Mouse (Mus musculus): Measurements from ENCODE around the gene Afap1.

Gene Afap1

GRCm38 (mm10) chr5:35897147-35897546, 4.0 kb downstream of the Afap1 start:
- DNase-seq (ENCODE audit: low read depth, low spot score), result no peak

- DNase-seq (ENCODE audit: low read depth, low spot score), result no peak
Measured at GRCm38 (mm10) chr5:35898114-35898513, 5.0 kb downstream of the Afap1 start.

GRCm38 (mm10) chr5:35898994-35899393, 5.9 kb downstream of the Afap1 start:
- DNase-seq (ENCODE audit: low read depth, low spot score), result no peak

- DNase-seq (ENCODE audit: low read depth, low spot score), result no peak
Measured at GRCm38 (mm10) chr5:35900401-35901225, 7.5 kb downstream of the Afap1 start.

- DNase-seq (ENCODE audit: low read depth, low spot score), result no peak
Measured at GRCm38 (mm10) chr5:35901226-35901809, 8.2 kb downstream of the Afap1 start.

GRCm38 (mm10) chr5:35903456-35903855, 10.3 kb downstream of the Afap1 start:
- DNase-seq (ENCODE audit: low read depth, low spot score), result no peak

- DNase-seq (ENCODE audit: low read depth, low spot score), result no peak
Measured at GRCm38 (mm10) chr5:35905283-35905682, 12.2 kb downstream of the Afap1 start.

GRCm38 (mm10) chr5:35907090-35907489, 14.0 kb downstream of the Afap1 start:
- no peak for DNase-seq (ENCODE audit: low read depth, low spot score)

- no peak for DNase-seq (ENCODE audit: low read depth, low spot score)
Measured at GRCm38 (mm10) chr5:35907633-35908426, 14.7 kb downstream of the Afap1 start.

GRCm38 (mm10) chr5:35908626-35909443, 15.7 kb downstream of the Afap1 start:
- DNase-seq (ENCODE audit: low read depth, low spot score), result no peak

GRCm38 (mm10) chr5:35915629-35916300, 22.6 kb downstream of the Afap1 start:
- no peak for DNase-seq (ENCODE audit: low read depth, low spot score)

GRCm38 (mm10) chr5:35916666-35917065, 23.5 kb downstream of the Afap1 start:
- DNase-seq (ENCODE audit: low read depth, low spot score), result no peak

- DNase-seq (ENCODE audit: low read depth, low spot score), result no peak
Measured at GRCm38 (mm10) chr5:35918387-35918786, 25.3 kb downstream of the Afap1 start.

- DNase-seq (ENCODE audit: low read depth, low spot score), result no peak
Measured at GRCm38 (mm10) chr5:35920076-35920475, 27.0 kb downstream of the Afap1 start.

GRCm38 (mm10) chr5:35920557-35920956, 27.4 kb downstream of the Afap1 start:
- DNase-seq (ENCODE audit: low read depth, low spot score), result no peak

- no peak for DNase-seq (ENCODE audit: low read depth, low spot score)
Measured at GRCm38 (mm10) chr5:35921141-35921540, 28.0 kb downstream of the Afap1 start.

GRCm38 (mm10) chr5:35921595-35922254, 28.6 kb downstream of the Afap1 start:
- no peak for DNase-seq (ENCODE audit: low read depth, low spot score)

- DNase-seq (ENCODE audit: low read depth, low spot score), result no peak
Measured at GRCm38 (mm10) chr5:35923448-35923847, 30.3 kb downstream of the Afap1 start.

- DNase-seq (ENCODE audit: low read depth, low spot score), result no peak
Measured at GRCm38 (mm10) chr5:35925171-35925634, 32.1 kb downstream of the Afap1 start.

- DNase-seq (ENCODE audit: low read depth, low spot score), result no peak
Measured at GRCm38 (mm10) chr5:35926511-35926910, 33.4 kb downstream of the Afap1 start.

Data from CD4-positive helper T cell, adult 2 months (primary cell).